Mouse (Mus musculus): ENCODE results near the gene Wdr13. TPM values are rescaled to one million over a fixed set of nuclear protein-coding genes. Genes with fewer than 3 reads are reported as not detected.
A peak's percentile ranks its signal among the peaks of the same experiment; 100 is the strongest.

The Wdr13 gene
- polyA plus RNA-seq, 1 experiment from 2014 or later: 15.6 TPM

- 74% methylated on average over 7 of the region's 7 CpGs for WGBS
These were observed 7.5 kb downstream of the Wdr13 start for GRCm38 (mm10) chrX:8125235-8125634.

DNA sequence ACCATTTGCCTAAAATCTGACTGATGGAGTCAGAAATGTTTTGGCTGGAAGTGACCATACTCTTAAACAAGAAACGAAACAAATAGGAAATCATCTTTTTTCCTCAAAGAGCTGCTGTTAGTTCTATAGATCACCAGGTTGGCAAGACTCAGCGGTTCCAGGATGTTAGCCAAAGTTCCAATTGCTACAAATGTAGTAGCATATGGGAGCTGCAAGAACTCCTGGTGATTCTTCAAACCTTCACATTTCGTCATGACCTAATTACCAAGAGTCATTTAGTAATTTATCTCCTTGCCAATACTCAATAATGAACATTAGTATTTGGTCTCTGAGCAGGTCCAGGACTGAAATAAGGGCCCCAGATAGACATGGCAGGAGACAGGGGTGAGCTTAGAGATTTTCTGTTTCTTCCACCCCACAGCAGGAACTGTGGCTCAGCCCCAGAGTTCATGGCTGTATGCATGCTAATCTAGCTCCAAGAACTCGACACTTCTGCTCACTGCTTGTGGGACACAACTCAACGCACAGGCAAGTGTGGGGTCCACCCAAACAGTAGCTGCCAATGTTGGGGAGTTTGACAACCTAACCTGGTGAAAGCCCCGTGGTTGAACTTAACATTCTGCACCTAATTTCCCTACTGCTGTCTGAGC lies 8.7 kb downstream of the Wdr13 start:
- Histone ChIP-seq H3K4me3 (ENCODE audit: low read depth, low read length) (no peak overlapping the region), H3K9ac (ENCODE audit: low read length) (no peak overlapping the region), H3K4me2 (replicated peaks; ENCODE audit: low read depth) (no peak overlapping the region), H3K27me3 (ENCODE audit: control insufficient read depth, insufficient read depth, low read length) (no peaks in the 10 kb centered on the region), H3K27ac (replicated peaks) (no peak overlapping the region), H3K36me3 (ENCODE audit: control insufficient read depth, insufficient read depth, low read length) (peaks cover 2% of the 10 kb centered on the region; the same call in 1 of the 2 replicates), H3K4me1 (replicated peaks; ENCODE audit: control insufficient read depth, insufficient read depth) (no peaks in the 10 kb centered on the region), H3K9me3 (ENCODE audit: control insufficient read depth, low read length) (no peaks in the 10 kb centered on the region)
- WGBS: 79% methylated on average over 6 of the region's 6 CpGs
- DNase-seq (ENCODE audit: low spot score): no peak
- no peak for ATAC-seq (ENCODE audit: low FRiP score, low TSS enrichment)
- no peak for TF ChIP-seq EP300 (optimal IDR thresholded peaks at IDR 0.05)
- no peak for TF ChIP-seq CTCF (IDR thresholded peaks at IDR 0.05; ENCODE audit: low read depth)

More at GRCm38 (mm10) chrX:8125235-8125634, 7.5 kb downstream of the Wdr13 start:
- Histone ChIP-seq H3K9me3 (ENCODE audit: control insufficient read depth, low read length) (no peaks in the 10 kb centered on the region), H3K36me3 (ENCODE audit: control insufficient read depth, insufficient read depth, low read length) (peaks cover 2% of the 10 kb centered on the region; the same call in 1 of the 2 replicates), H3K9ac (ENCODE audit: low read length) (no peak overlapping the region), H3K4me1 (replicated peaks; ENCODE audit: control insufficient read depth, insufficient read depth) (no peaks in the 10 kb centered on the region), H3K4me2 (replicated peaks; ENCODE audit: low read depth) (no peak overlapping the region), H3K27ac (replicated peaks) (no peak overlapping the region), H3K27me3 (ENCODE audit: control insufficient read depth, insufficient read depth, low read length) (no peaks in the 10 kb centered on the region), H3K4me3 (ENCODE audit: low read depth, low read length) (no peak overlapping the region)
- 0 out of 2 replicates have a peak, but pooled peaks have one; percentile 35 for ATAC-seq (ENCODE audit: low FRiP score, low TSS enrichment)
- TF ChIP-seq CTCF (IDR thresholded peaks at IDR 0.05; ENCODE audit: low read depth): peak; percentile 51
- no peak for TF ChIP-seq EP300 (optimal IDR thresholded peaks at IDR 0.05)
- no peak for DNase-seq (ENCODE audit: low spot score)

GRCm38 (mm10) chrX:8117264-8117663 lies 15.4 kb downstream of the Wdr13 start:
- DNase-seq (ENCODE audit: low spot score): no peak

DNA sequence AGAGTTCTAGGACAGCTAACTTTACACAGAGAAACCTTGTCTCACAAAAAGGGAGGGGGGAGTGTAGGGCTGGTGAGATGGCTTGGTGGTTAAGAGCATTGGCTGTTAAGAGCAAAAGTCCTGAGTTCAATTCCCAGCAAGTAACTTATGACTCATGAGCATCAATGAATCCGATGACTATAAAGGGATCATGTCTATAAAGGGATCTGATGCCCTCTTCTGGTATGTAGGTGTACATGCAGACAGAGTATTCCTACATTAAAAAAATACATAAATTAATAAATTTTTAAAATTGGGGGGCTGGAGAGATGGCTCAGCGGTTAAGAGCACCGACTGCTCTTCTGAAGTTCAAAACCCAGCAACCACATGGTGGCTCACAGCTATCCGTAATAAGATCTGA lies 17.4 kb downstream of the Wdr13 start:
- no peak overlapping the region for H3K4me3 ChIP-seq (ENCODE audit: low read depth, low read length)
- TF ChIP-seq CTCF (IDR thresholded peaks at IDR 0.05; ENCODE audit: low read depth) (peak; percentile 52), EP300 (optimal IDR thresholded peaks at IDR 0.05) (no peak)
- no peaks in the 10 kb centered on the region for H3K36me3 ChIP-seq (ENCODE audit: control insufficient read depth, insufficient read depth, low read length)
- H3K4me2 ChIP-seq (replicated peaks; ENCODE audit: low read depth): no peak overlapping the region
- H3K27ac ChIP-seq (replicated peaks): no peak overlapping the region
- no peaks in the 10 kb centered on the region for H3K9me3 ChIP-seq (ENCODE audit: control insufficient read depth, low read length)
- H3K27me3 ChIP-seq (ENCODE audit: control insufficient read depth, insufficient read depth, low read length): no peaks in the 10 kb centered on the region
- no peak overlapping the region for H3K9ac ChIP-seq (ENCODE audit: low read length)
- no peak for DNase-seq (ENCODE audit: low spot score)
- WGBS: 65% methylated on average over 4 of the region's 4 CpGs
- H3K4me1 ChIP-seq (replicated peaks; ENCODE audit: control insufficient read depth, insufficient read depth): no peaks in the 10 kb centered on the region
- ATAC-seq (ENCODE audit: low FRiP score, low TSS enrichment): no peak

More at GRCm38 (mm10) chrX:8117264-8117663, 15.4 kb downstream of the Wdr13 start:
- Histone ChIP-seq H3K4me2 (replicated peaks; ENCODE audit: low read depth) (no peak overlapping the region), H3K4me1 (replicated peaks; ENCODE audit: control insufficient read depth, insufficient read depth) (no peaks in the 10 kb centered on the region), H3K9ac (ENCODE audit: low read length) (no peak overlapping the region), H3K9me3 (ENCODE audit: control insufficient read depth, low read length) (no peaks in the 10 kb centered on the region), H3K27me3 (ENCODE audit: control insufficient read depth, insufficient read depth, low read length) (no peaks in the 10 kb centered on the region), H3K27ac (replicated peaks) (no peak overlapping the region), H3K4me3 (ENCODE audit: low read depth, low read length) (no peak overlapping the region), H3K36me3 (ENCODE audit: control insufficient read depth, insufficient read depth, low read length) (no peaks in the 10 kb centered on the region)
- no peak for ATAC-seq (ENCODE audit: low FRiP score, low TSS enrichment)
- TF ChIP-seq EP300 (optimal IDR thresholded peaks at IDR 0.05) (no peak), CTCF (IDR thresholded peaks at IDR 0.05; ENCODE audit: low read depth) (no peak)

DNA sequence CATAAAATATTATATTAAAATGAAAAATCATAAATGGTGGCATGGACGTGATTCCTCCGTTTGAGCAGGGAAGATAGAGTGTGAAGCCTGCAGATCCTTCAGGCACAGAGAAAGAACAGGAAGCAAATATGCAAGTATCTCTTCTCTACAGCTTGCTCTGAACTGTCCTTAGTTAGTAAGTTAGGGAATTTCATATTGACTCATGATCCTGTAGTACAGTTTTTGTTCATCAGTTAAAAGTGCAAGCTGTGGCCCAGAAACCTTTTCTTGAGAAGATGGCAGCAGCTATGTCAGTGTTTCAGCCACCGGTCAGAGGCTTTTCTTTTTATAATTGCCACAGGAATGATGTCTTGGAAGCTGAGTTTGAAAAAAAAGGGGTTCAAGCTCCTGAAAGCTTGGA lies 27.7 kb downstream of the Wdr13 start:
- Histone ChIP-seq H3K4me2 (replicated peaks; ENCODE audit: low read depth) (no peak overlapping the region), H3K36me3 (ENCODE audit: control insufficient read depth, insufficient read depth, low read length) (no peaks in the 10 kb centered on the region), H3K9ac (ENCODE audit: low read length) (no peak overlapping the region), H3K9me3 (ENCODE audit: control insufficient read depth, low read length) (no peaks in the 10 kb centered on the region), H3K4me3 (ENCODE audit: low read depth, low read length) (no peak overlapping the region), H3K27ac (replicated peaks) (no peak overlapping the region), H3K27me3 (ENCODE audit: control insufficient read depth, insufficient read depth, low read length) (no peaks in the 10 kb centered on the region), H3K4me1 (replicated peaks; ENCODE audit: control insufficient read depth, insufficient read depth) (no peaks in the 10 kb centered on the region)
- TF ChIP-seq EP300 (optimal IDR thresholded peaks at IDR 0.05) (no peak), CTCF (IDR thresholded peaks at IDR 0.05; ENCODE audit: low read depth) (no peak)
- DNase-seq (ENCODE audit: low spot score) (no peak), ATAC-seq (ENCODE audit: low FRiP score, low TSS enrichment) (no peak)
- WGBS: 95% methylated on average over 3 of the region's 3 CpGs

- Histone ChIP-seq H3K36me3 (ENCODE audit: control insufficient read depth, insufficient read depth, low read length) (no peaks in the 10 kb centered on the region), H3K4me3 (ENCODE audit: low read depth, low read length) (no peak overlapping the region), H3K27ac (replicated peaks) (no peak overlapping the region), H3K9me3 (ENCODE audit: control insufficient read depth, low read length) (no peaks in the 10 kb centered on the region), H3K4me2 (replicated peaks; ENCODE audit: low read depth) (no peak overlapping the region), H3K4me1 (replicated peaks; ENCODE audit: control insufficient read depth, insufficient read depth) (no peaks in the 10 kb centered on the region), H3K9ac (ENCODE audit: low read length) (no peak overlapping the region), H3K27me3 (ENCODE audit: control insufficient read depth, insufficient read depth, low read length) (no peaks in the 10 kb centered on the region)
- DNase-seq (ENCODE audit: low spot score) (no peak), ATAC-seq (ENCODE audit: low FRiP score, low TSS enrichment) (no peak)
- WGBS: 58% methylated on average over 7 of the region's 7 CpGs
- TF ChIP-seq CTCF (IDR thresholded peaks at IDR 0.05; ENCODE audit: low read depth): no peak
- TF ChIP-seq EP300 (optimal IDR thresholded peaks at IDR 0.05): no peak
These were observed 30.5 kb downstream of the Wdr13 start for GRCm38 (mm10) chrX:8102213-8102668.
